Mouse (Mus musculus) forebrain, embryonic 12.5 days (tissue): ENCODE data around the gene Fdx1. TPM values are rescaled to one million over a fixed set of nuclear protein-coding genes. Genes with fewer than 3 reads are reported as not detected.

Experiments used
- ATAC-seq: fragments of 200-750 bp; cut with Nextera tagmentation; 2 replicates; pipeline ENCODE4 v1.8.0; 2017; ENCODE audit warnings: moderate TSS enrichment; ENCODE audit not compliant: low FRiP score
- H3K27ac ChIP-seq: fragments of 300-500 bp; sonication (generic); 2 replicates; pipeline ENCODE4 v1.5.1; 2016; ENCODE audit warnings: mild to moderate bottlenecking
- H3K27me3 ChIP-seq: fragments of 300-500 bp; sonication (generic); 2 replicates; pipeline ENCODE4 v1.6.1; 2016; ENCODE audit warnings: mild to moderate bottlenecking
- H3K36me3 ChIP-seq: fragments of 300-500 bp; sonication (generic); replicated peaks from 2 replicates; pipeline ENCODE4 v1.6.1; 2016; ENCODE audit warnings: mild to moderate bottlenecking
- H3K4me1 ChIP-seq: fragments of 300-500 bp; sonication (generic); 2 replicates; pipeline ENCODE4 v1.6.1; 2016
- H3K4me2 ChIP-seq: fragments of 300-500 bp; sonication (generic); 2 replicates; pipeline ENCODE4 v1.6.1; 2016; ENCODE audit warnings: mild to moderate bottlenecking, moderate library complexity
- H3K4me3 ChIP-seq: fragments of 300-500 bp; sonication (generic); replicated peaks from 2 replicates; pipeline ENCODE4 v1.5.1; 2016; ENCODE audit warnings: mild to moderate bottlenecking
- H3K9ac ChIP-seq: fragments of 300-500 bp; sonication (generic); 2 replicates; pipeline ENCODE4 v1.6.1; 2016; ENCODE audit warnings: mild to moderate bottlenecking
- H3K9me3 ChIP-seq: fragments of 300-500 bp; sonication (generic); 2 replicates; pipeline ENCODE4 v1.6.1; 2016
- WGBS: fragments of 180-500 bp; shearing (Covaris S2); methylation state at CpG from one replicate; pipeline ENCODE4 v1.1.7; 2016; 5-methylcytosine and 5-hydroxymethylcytosine counted together
- polyA plus RNA-seq: library from polyadenylated mRNA; unstranded; fragments of >200 nt; fragmentation: Nextera tagmentation; extraction: Ambion mirVana; gene quantifications from 2 replicates; pipeline ENCODE4 v1.2.1, GENCODE M21; 2016

Gene Fdx1
- polyA plus RNA-seq, 1 experiment from 2014 or later: 50.6 TPM

DNA sequence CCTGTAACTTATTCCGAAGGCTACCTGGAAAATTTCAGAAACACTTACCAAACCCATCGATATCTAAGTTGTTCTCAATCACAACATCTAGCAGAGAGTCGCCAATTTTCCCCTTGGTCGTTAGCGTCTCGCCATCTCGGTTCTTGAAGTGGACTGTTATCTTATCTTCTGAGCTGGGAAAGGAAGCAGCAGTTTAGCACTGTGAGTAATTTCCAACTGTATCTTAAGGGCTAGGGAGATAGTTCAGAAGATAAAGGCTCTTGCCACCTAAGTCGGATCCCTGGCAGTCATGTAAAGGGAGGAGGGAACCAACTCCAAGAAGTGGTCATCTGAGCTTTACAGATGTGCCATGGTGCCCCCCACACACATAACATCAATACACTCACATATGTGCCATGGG, 6.3 kb downstream of the Fdx1 start:
- Histone ChIP-seq H3K27ac (no peak overlapping the region), H3K4me3 (no peak overlapping the region), H3K4me1 (peaks cover 13% of the 10 kb centered on the region), H3K9me3 (no peaks in the 10 kb centered on the region), H3K4me2 (no peak overlapping the region), H3K36me3 (no peaks in the 10 kb centered on the region; the same call in 1 of the 2 replicates), H3K9ac (no peak overlapping the region), H3K27me3 (no peaks in the 10 kb centered on the region)
- no peak for ATAC-seq
- 94% methylated on average over 8 of the region's 8 CpGs for WGBS

DNA sequence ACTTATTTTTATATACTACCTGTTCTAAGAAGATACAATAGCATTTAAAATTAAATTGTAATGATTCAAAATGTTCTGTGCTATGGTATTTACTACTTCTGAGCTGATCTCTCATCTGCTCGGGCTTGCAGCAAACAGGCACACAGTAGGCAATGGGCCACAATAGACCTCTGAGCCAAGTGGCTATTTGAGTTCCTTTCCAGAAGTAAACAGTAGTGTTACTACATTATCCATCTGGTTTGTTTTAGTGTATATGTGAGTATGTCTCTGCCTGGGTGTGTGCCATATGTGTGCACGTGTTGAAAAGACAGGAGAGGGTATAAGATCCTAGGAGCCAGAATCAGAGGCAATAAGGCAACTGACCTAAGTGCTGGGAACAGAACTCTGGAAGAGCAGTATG, 6.9 kb downstream of the Fdx1 start:
- Histone ChIP-seq H3K9ac (no peak overlapping the region), H3K9me3 (no peaks in the 10 kb centered on the region), H3K27me3 (no peaks in the 10 kb centered on the region), H3K4me2 (no peak overlapping the region), H3K27ac (no peak overlapping the region), H3K36me3 (no peaks in the 10 kb centered on the region; the same call in 1 of the 2 replicates), H3K4me1 (peaks cover 8% of the 10 kb centered on the region), H3K4me3 (no peak overlapping the region)
- no peak for ATAC-seq
- WGBS: 85% methylated on average over 2 of the region's 2 CpGs

DNA sequence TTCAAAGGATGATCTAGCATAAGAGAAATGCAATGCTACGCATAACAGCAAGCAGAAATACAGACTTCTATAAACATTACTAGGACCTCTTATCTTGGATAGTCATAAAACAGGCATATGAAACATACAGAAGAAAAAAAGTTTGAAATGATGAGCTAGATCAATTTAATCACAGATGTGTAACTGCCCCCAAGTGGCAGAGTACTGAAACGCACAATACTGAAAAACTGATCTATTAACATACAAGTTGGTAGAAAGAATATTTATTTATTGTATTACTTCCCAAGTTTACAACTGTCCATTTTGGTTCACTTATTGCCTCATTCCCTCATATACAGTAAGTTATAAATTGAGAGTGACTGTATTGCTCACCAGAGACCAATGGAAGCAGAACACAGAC, 12.0 kb downstream of the Fdx1 start:
- Histone ChIP-seq H3K36me3 (peaks cover 8% of the 10 kb centered on the region; the same call in 1 of the 2 replicates), H3K4me1 (no peaks in the 10 kb centered on the region), H3K4me3 (no peak overlapping the region), H3K27ac (no peak overlapping the region), H3K4me2 (no peak overlapping the region), H3K27me3 (no peaks in the 10 kb centered on the region), H3K9ac (no peak overlapping the region), H3K9me3 (no peaks in the 10 kb centered on the region)
- 78% methylated on average over 2 of the region's 2 CpGs for WGBS
- no peak for ATAC-seq

DNA sequence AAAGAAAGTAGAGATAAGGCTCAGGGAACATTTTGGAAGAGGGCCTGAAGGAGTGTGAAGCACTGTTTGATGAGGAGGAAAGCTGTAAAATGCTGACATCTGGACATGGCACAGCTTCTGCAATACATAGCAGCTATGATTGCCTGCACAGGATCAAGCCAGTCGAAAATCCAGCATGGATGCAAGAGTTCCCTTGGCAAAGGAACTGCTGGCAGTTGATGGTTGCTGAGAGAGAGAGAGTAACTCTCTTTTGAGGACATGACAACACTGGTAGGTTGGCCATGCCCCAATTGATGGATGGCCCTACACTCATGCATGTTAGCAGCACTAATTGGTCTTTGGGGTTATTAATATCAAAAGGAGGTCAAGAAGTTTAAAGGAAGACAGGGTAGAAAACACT, 12.7 kb downstream of the Fdx1 start:
- WGBS: 64% methylated on average over 1 of the region's 1 CpGs
- Histone ChIP-seq H3K27ac (no peak overlapping the region), H3K9ac (no peak overlapping the region), H3K27me3 (no peaks in the 10 kb centered on the region), H3K36me3 (peaks cover 13% of the 10 kb centered on the region; the same call in 1 of the 2 replicates), H3K4me2 (no peak overlapping the region), H3K4me1 (no peaks in the 10 kb centered on the region), H3K9me3 (no peaks in the 10 kb centered on the region), H3K4me3 (no peak overlapping the region)
- no peak for ATAC-seq

DNA sequence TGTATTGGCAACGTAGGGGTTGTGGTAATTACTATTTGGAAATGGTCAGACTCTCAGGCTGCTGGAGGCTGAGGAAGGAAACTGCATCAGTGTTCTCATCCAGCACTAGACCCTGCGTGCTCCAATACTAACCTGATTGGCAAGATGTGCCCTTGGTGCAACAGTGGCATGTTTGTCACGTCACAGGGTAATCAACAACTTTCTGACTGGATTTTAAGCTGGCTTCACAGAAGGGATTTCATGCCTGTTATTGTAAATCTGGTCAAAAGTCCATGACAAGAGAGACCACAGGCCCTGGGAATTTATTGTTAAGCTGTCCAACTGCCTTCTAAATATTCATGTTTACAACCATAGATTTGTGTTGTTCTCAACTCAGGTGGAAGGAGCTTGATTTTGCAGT, 13.1 kb downstream of the Fdx1 start:
- no peaks in the 10 kb centered on the region for H3K4me1 ChIP-seq
- no peak for ATAC-seq
- WGBS: 89% methylated on average over 3 of the region's 3 CpGs
- H3K36me3 ChIP-seq: peaks cover 13% of the 10 kb centered on the region; the same call in 1 of the 2 replicates
- H3K4me2 ChIP-seq: no peak overlapping the region
- no peak overlapping the region for H3K27ac ChIP-seq
- no peak overlapping the region for H3K9ac ChIP-seq
- no peak overlapping the region for H3K4me3 ChIP-seq
- H3K9me3 ChIP-seq: no peaks in the 10 kb centered on the region
- no peaks in the 10 kb centered on the region for H3K27me3 ChIP-seq

DNA sequence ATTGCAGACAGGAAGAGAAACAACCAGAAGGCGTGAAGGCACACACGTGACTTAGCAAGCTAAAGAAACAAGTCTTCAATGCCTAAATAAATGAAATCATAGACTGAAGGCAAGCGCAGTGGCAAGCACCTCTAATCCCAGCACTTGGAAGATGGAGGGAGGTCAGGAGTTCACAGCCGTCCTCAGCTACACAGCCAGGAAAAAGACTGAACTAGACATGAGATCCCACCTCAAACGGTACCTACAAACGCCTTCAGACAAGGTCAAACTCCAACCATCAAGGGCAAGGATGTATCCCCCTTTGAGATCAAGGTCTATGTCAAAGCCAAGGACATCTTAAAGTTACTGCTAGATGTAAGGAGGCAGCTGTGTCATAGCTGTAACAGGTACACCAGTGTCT, 19.4 kb downstream of the Fdx1 start:
- peaks cover 18% of the 10 kb centered on the region; the same call in 1 of the 2 replicates for H3K36me3 ChIP-seq
- no peaks in the 10 kb centered on the region for H3K9me3 ChIP-seq
- H3K9ac ChIP-seq: no peak overlapping the region
- H3K4me3 ChIP-seq: no peak overlapping the region
- no peak for ATAC-seq
- no peak overlapping the region for H3K27ac ChIP-seq
- no peaks in the 10 kb centered on the region for H3K4me1 ChIP-seq
- no peaks in the 10 kb centered on the region for H3K27me3 ChIP-seq
- H3K4me2 ChIP-seq: no peak overlapping the region
- WGBS: 93% methylated on average over 6 of the region's 6 CpGs

DNA sequence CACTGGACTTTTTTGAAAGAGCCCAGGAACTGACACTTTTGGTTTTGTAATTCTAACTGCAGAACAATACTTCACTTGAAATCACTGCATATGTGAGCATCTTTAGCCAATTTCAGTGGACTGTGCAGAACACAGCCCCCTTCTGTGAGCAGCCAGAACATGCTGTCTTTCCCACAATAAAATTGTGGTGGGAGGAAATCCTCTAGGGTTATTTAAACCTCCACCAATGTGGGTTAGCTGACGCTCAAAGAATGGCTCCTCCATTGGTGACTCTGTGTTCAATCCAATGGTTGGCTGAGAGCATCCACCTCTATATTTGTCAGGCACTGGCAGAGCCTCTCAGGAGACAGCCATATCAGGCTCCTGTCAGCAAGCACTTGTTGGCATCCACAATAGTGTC, 28.7 kb downstream of the Fdx1 start:
- no peak overlapping the region for H3K4me3 ChIP-seq
- no peaks in the 10 kb centered on the region for H3K4me1 ChIP-seq
- H3K27ac ChIP-seq: no peak overlapping the region
- H3K9me3 ChIP-seq: no peaks in the 10 kb centered on the region
- H3K9ac ChIP-seq: no peak overlapping the region
- WGBS: 81% methylated on average over 1 of the region's 1 CpGs
- H3K36me3 ChIP-seq: no peaks in the 10 kb centered on the region
- H3K4me2 ChIP-seq: no peak overlapping the region
- H3K27me3 ChIP-seq: no peaks in the 10 kb centered on the region
- ATAC-seq: no peak

DNA sequence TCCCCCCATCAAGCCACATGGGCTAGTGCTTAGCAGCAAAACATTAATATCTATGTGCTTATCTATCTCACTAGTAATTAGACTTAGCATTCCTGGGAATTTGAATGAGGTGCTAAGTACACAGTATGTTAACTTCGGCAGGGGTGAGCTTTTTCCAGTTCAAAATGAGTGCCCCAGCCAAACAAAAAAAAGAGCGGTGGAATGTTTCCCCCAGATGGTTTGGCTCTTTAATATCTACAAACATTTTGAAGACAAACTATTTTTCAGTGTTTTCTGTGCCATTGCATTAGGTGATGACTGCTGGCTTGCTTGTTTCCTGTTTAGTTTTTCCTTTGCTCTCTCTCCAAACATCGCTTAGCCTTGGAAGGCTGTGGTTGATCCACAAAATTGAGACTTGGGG, 31.4 kb downstream of the Fdx1 start:
- no peak for ATAC-seq
- Histone ChIP-seq H3K27ac (no peak overlapping the region), H3K4me3 (no peak overlapping the region), H3K4me1 (no peaks in the 10 kb centered on the region), H3K36me3 (no peaks in the 10 kb centered on the region), H3K9me3 (no peaks in the 10 kb centered on the region), H3K4me2 (no peak overlapping the region), H3K27me3 (no peaks in the 10 kb centered on the region), H3K9ac (no peak overlapping the region)
- 92% methylated on average over 3 of the region's 3 CpGs for WGBS

DNA sequence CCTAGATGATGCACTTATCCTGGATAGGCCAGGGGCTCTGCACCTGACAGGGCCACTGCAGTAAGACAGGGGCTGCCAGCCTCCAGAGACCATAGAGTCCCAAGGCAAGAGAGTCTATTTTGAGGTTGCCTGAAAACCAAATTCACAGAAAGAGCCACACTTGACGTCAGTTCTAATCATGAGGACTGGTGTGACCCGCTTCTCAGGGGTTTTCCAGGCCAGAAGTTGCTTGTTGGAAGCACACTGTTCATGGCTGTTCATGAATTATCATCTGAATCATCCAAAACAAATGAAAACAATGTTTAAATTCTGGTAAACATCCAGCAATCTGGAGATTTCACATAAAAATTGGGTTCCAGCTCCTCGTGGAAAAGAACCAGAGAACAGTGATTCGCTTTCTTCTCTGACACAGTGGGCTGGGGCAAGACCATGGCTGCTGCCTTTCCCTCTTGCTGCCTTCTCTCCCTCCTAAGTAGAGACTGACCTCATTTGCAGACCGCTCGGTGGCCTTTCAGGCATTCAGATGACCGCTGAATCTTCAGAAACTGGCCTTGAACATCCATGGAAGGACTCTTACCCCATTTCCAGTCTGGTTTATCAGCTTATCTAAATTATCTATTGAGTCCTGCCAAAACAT, 32.2 kb downstream of the Fdx1 start:
- H3K27me3 ChIP-seq: no peaks in the 10 kb centered on the region
- no peaks in the 10 kb centered on the region for H3K9me3 ChIP-seq
- H3K27ac ChIP-seq: no peak overlapping the region
- no peak overlapping the region for H3K9ac ChIP-seq
- no peaks in the 10 kb centered on the region for H3K36me3 ChIP-seq
- H3K4me3 ChIP-seq: no peak overlapping the region
- no peak for ATAC-seq
- WGBS: 90% methylated on average over 7 of the region's 7 CpGs
- H3K4me2 ChIP-seq: no peak overlapping the region
- H3K4me1 ChIP-seq: no peaks in the 10 kb centered on the region

DNA sequence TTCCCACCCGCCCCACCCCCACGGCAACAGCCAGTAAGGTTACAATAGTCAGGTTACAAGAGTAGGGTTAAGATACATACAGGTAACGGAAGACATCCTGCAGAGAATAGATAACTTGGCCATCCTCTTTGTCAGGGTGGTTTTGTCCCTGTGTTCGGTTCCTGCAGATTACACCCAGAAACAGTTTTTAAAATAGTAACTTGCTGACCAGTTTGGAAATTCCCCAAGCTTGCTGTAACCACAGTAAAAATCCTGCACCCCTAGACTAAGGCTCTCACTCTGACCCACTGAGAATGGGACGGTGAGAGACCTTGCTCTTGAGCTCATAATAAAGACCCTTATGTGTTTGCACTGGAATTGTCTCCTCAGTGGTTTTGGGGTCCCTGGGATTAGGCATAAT, 33.4 kb downstream of the Fdx1 start:
- Histone ChIP-seq H3K9me3 (no peaks in the 10 kb centered on the region), H3K4me3 (no peak overlapping the region), H3K27ac (no peak overlapping the region), H3K4me2 (no peak overlapping the region), H3K9ac (no peak overlapping the region), H3K27me3 (no peaks in the 10 kb centered on the region), H3K36me3 (no peaks in the 10 kb centered on the region), H3K4me1 (no peaks in the 10 kb centered on the region)
- no peak for ATAC-seq
- WGBS: 84% methylated on average over 5 of the region's 5 CpGs

DNA sequence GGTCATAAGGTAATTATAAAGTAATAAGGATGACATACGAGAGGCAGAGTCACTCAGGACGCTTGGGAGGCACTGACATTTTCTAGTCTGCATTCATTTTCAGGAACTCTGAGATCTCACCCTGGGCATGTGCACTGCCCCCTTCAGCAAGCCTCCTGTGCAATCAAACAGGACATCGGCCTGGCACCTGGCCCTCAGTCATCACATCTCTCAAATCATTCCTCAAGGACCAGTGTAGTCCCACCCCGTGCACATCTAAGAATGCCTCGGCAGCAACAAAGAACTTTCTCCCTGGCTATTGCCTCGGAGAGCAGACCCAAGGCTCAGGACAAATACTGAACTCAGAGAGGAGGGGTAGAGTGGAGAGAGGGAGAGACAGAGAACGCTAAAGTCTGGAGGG, 34.7 kb downstream of the Fdx1 start:
- Histone ChIP-seq H3K9me3 (no peaks in the 10 kb centered on the region), H3K4me1 (no peaks in the 10 kb centered on the region), H3K9ac (no peak overlapping the region), H3K36me3 (no peaks in the 10 kb centered on the region), H3K27me3 (no peaks in the 10 kb centered on the region), H3K27ac (no peak overlapping the region), H3K4me2 (no peak overlapping the region), H3K4me3 (no peak overlapping the region)
- ATAC-seq: no peak
- 61% methylated on average over 7 of the region's 7 CpGs for WGBS

DNA sequence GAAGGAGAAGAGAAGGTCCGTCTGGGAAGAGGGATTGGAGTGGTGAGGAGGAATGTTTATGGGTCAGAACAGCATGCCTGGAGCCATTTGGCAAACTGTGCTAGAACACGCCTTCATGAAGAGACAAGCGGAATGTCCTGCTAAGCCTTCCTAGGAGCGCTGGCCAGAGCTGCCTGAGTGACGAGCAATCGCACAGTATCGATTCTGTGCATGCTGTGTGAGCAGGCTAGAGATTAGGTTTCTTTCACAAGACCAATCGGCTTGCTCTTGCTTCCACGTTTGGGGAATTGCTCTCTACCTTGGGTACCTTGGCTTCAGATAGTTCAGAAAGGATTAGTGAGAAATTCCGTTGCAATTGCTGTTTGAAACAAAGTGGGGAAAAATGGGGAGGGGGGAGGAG, 35.2 kb downstream of the Fdx1 start:
- Histone ChIP-seq H3K4me2 (no peak overlapping the region), H3K27ac (no peak overlapping the region), H3K9me3 (no peaks in the 10 kb centered on the region), H3K4me3 (no peak overlapping the region), H3K27me3 (no peaks in the 10 kb centered on the region), H3K4me1 (no peaks in the 10 kb centered on the region), H3K9ac (no peak overlapping the region), H3K36me3 (no peaks in the 10 kb centered on the region)
- ATAC-seq: no peak
- 52% methylated on average over 10 of the region's 10 CpGs for WGBS

DNA sequence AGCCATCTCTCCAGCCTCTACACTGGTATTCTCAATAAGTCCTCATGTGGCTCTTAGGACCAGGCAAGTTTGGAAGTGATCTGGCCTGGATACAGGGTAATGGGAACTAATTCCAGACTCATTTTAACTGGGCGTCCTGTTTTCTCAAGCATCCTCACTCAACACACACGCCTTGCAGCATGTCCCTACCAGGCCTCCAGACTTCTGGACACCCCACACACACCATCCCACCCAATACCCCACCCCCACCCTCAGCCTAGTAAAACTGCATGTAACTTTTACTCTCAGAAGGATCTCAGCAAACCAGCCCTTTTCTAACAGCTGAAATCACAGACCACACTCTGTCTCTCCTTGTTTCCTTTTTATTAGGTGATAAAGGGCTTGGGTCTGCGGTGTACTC, 35.7 kb downstream of the Fdx1 start:
- Histone ChIP-seq H3K27ac (no peak overlapping the region), H3K4me1 (no peaks in the 10 kb centered on the region), H3K9me3 (no peaks in the 10 kb centered on the region), H3K4me2 (no peak overlapping the region), H3K4me3 (no peak overlapping the region), H3K27me3 (no peaks in the 10 kb centered on the region), H3K9ac (no peak overlapping the region), H3K36me3 (no peaks in the 10 kb centered on the region)
- ATAC-seq: no peak
- WGBS: 83% methylated on average over 3 of the region's 3 CpGs
